Mouse (Mus musculus): Measurements from ENCODE around the gene Krtap4-7. TPM values are rescaled to one million over a fixed set of nuclear protein-coding genes. Genes with fewer than 3 reads are reported as not detected.
"Not testable (repeated sequence)": the region's sequence is repeated elsewhere in the genome, so short reads cannot be mapped to it uniquely, and the experiment has no call there.

Krtap4-7 gene
- total RNA-seq, 4 experiments from 2014 or later, result not detected

DNA sequence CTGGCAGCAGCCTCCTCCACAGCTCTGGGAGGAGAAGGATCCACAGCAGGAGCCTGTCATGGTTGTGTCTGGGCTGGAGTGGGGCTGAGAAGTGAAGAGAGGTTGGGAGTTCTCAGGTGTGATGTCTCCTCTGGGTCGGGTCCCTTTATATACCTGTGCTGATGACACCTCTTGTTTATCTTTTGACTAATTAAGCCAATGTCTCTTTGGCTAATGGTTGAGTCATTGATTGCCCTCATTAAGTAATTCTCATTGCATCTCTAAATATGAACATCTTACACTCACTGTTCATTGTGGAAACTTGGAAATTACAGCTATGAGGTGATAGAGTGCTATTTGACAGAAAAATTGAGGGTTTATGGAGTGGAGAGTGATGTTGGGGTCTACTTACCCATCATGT, 40.7 kb downstream of the Krtap4-7 start, which contains the start of gene Gm11938:
TSS of gene Gm11938 (minus strand) at position 101 of the 400 bp plus-strand sequence.
- not testable (repeated sequence) for DNase-seq (ENCODE audit: low spot score in 2 of 2)

- DNase-seq (ENCODE audit: low spot score in 2 of 2), result not testable (repeated sequence)
Measured at GRCm38 (mm10) chr11:99597742-99598141, 46.1 kb downstream of the Krtap4-7 start, which contains the start of gene Krtap9-3. Krtap9-3 (minus strand) TSS chr11:99598105.

Other genes starting within 250 kb of the Krtap4-7 start
- under 1 TPM in 1 of 4 experiments, not detected in 3; 0.17 TPM for gene Krt12, start 221.8 kb downstream of the Krtap4-7 start, total RNA-seq (2022)
- under 1 TPM in 1 of 4 experiments, not detected in 3; 0.13 TPM for gene Krt20, start 205.9 kb downstream of the Krtap4-7 start, total RNA-seq (2022)
- not detected for gene Krt23, start 151.0 kb downstream of the Krtap4-7 start, total RNA-seq (2022)
- not detected for gene Krt39, start 122.8 kb downstream of the Krtap4-7 start, total RNA-seq (2022)
- gene Krt40, start 100.9 kb downstream of the Krtap4-7 start, total RNA-seq (2022), result not detected
- gene Krtap3-3, start 93.2 kb downstream of the Krtap4-7 start, total RNA-seq (2022), result not detected
- not detected for gene Krtap3-2, start 87.2 kb downstream of the Krtap4-7 start, total RNA-seq (2022)
- gene Gm11939, start 84.6 kb downstream of the Krtap4-7 start, total RNA-seq (2022), result not detected
- gene Krtap3-1, start 77.5 kb downstream of the Krtap4-7 start, total RNA-seq (2022), result not detected
- gene Krtap1-5, start 63.1 kb downstream of the Krtap4-7 start, total RNA-seq (2022), result not detected
- not detected for gene Krtap1-4, start 60.4 kb downstream of the Krtap4-7 start, total RNA-seq (2022)
- gene Krtap1-3, start 52.8 kb downstream of the Krtap4-7 start, total RNA-seq (2022), result not detected
- gene Krtap9-3, start 46.0 kb downstream of the Krtap4-7 start, total RNA-seq (2022), result not detected
- not detected for gene Gm11938, start 40.8 kb downstream of the Krtap4-7 start, total RNA-seq (2022)
- gene Gm11937, start 33.9 kb downstream of the Krtap4-7 start, total RNA-seq (2022), result not detected
- gene Krtap2-4, start 29.2 kb downstream of the Krtap4-7 start, total RNA-seq (2022), result not detected
- not detected for gene Gm11562, start 23.7 kb downstream of the Krtap4-7 start, total RNA-seq (2022)
- gene Krtap4-1, start 15.9 kb downstream of the Krtap4-7 start, total RNA-seq (2022), result not detected
- not detected for gene Krtap4-2, start 9.0 kb downstream of the Krtap4-7 start, total RNA-seq (2022)
- gene Gm11555, start 6.1 kb upstream of the Krtap4-7 start, total RNA-seq (2022), result not detected
- gene Gm11563, start 14.9 kb upstream of the Krtap4-7 start, total RNA-seq (2022), result not detected
- not detected for gene Krtap4-6, start 21.9 kb upstream of the Krtap4-7 start, total RNA-seq (2022)
- gene Gm14190, start 46.7 kb upstream of the Krtap4-7 start, total RNA-seq (2022), result not detected
- not detected for gene Gm14180, start 90.2 kb upstream of the Krtap4-7 start, total RNA-seq (2022)
- not detected for gene Gm11595, start 128.8 kb upstream of the Krtap4-7 start, total RNA-seq (2022)
- gene Krtap4-8, start 136.6 kb upstream of the Krtap4-7 start, total RNA-seq (2022), result not detected
- not detected for gene Krtap4-9, start 141.1 kb upstream of the Krtap4-7 start, total RNA-seq (2022)
- gene Gm11596, start 149.4 kb upstream of the Krtap4-7 start, total RNA-seq (2022), result not detected
- not detected for gene Gm11569, start 154.8 kb upstream of the Krtap4-7 start, total RNA-seq (2022)
- not detected for gene Gm11554, start 160.4 kb upstream of the Krtap4-7 start, total RNA-seq (2022)
- gene Krtap4-13, start 165.8 kb upstream of the Krtap4-7 start, total RNA-seq (2022), result not detected
- not detected for gene Gm11564, start 171.6 kb upstream of the Krtap4-7 start, total RNA-seq (2022)
- gene 2300003K06Rik, start 194.0 kb upstream of the Krtap4-7 start, total RNA-seq (2022), result not detected
- gene Krtap4-16, start 207.5 kb upstream of the Krtap4-7 start, total RNA-seq (2022), result not detected
- not detected for gene Gm11568, start 213.8 kb upstream of the Krtap4-7 start, total RNA-seq (2022)
- gene Gm11559, start 220.4 kb upstream of the Krtap4-7 start, total RNA-seq (2022), result not detected
- gene Krtap9-1, start 229.3 kb upstream of the Krtap4-7 start, total RNA-seq (2022), result not detected
- gene Gm11567, start 235.1 kb upstream of the Krtap4-7 start, total RNA-seq (2022), result not detected

Data from gastrocnemius, adult 8-10 months (tissue).